Mouse (Mus musculus) heart, embryonic 13.5 days (tissue): Measurements from ENCODE around the gene Lkaaear1. TPM values are rescaled to one million over a fixed set of nuclear protein-coding genes. Genes with fewer than 3 reads are reported as not detected.

Experiments used
- ATAC-seq: fragments of 200-750 bp; cut with Nextera tagmentation; 2 replicates; pipeline ENCODE4 v1.8.0; 2017; ENCODE audit warnings: moderate TSS enrichment; ENCODE audit not compliant: insufficient number of reproducible peaks, low FRiP score, low TSS enrichment; ENCODE audit errors: extremely low read depth
- H3K27ac ChIP-seq: fragments of 300-500 bp; sonication (generic); replicated peaks from 2 replicates; pipeline ENCODE4 v1.5.1; 2015; ENCODE audit warnings: moderate library complexity, mild to moderate bottlenecking, inconsistent platforms
- H3K27me3 ChIP-seq: fragments of 300-500 bp; sonication (generic); replicated peaks from 2 replicates; pipeline ENCODE4 v1.6.1; 2015; ENCODE audit warnings: mild to moderate bottlenecking, inconsistent platforms
- H3K36me3 ChIP-seq: fragments of 300-500 bp; sonication (generic); 2 replicates; pipeline ENCODE4 v1.6.1; 2015; ENCODE audit warnings: mild to moderate bottlenecking, inconsistent platforms
- H3K4me1 ChIP-seq: fragments of 300-500 bp; sonication (generic); 2 replicates; pipeline ENCODE4 v1.6.1; 2015; ENCODE audit warnings: inconsistent platforms
- H3K4me2 ChIP-seq: fragments of 300-500 bp; sonication (generic); 2 replicates; pipeline ENCODE4 v1.6.1; 2015; ENCODE audit warnings: inconsistent platforms, mild to moderate bottlenecking, moderate library complexity
- H3K4me3 ChIP-seq: fragments of 300-500 bp; sonication (generic); 2 replicates; pipeline ENCODE4 v1.5.1; 2015; ENCODE audit warnings: moderate library complexity, mild to moderate bottlenecking, inconsistent platforms
- H3K9ac ChIP-seq: fragments of 300-500 bp; sonication (generic); 2 replicates; pipeline ENCODE4 v1.6.1; 2015; ENCODE audit warnings: inconsistent platforms, mild to moderate bottlenecking, moderate library complexity
- H3K9me3 ChIP-seq: fragments of 300-500 bp; sonication (generic); 2 replicates; pipeline ENCODE4 v1.6.1; 2016; ENCODE audit warnings: inconsistent platforms
- WGBS: fragments of 180-500 bp; shearing (Covaris S2); methylation state at CpG from one replicate; pipeline ENCODE4 v1.1.7; 2015; ENCODE audit warnings: mixed read lengths; 5-methylcytosine and 5-hydroxymethylcytosine counted together
- polyA plus RNA-seq: library from polyadenylated mRNA; unstranded; fragments of >200 nt; fragmentation: Nextera tagmentation; extraction: Ambion mirVana; gene quantifications from 2 replicates; pipeline ENCODE4 v1.2.1, GENCODE M21; 2015

Gene Lkaaear1
- polyA plus RNA-seq, 1 experiment from 2014 or later, result not detected

DNA sequence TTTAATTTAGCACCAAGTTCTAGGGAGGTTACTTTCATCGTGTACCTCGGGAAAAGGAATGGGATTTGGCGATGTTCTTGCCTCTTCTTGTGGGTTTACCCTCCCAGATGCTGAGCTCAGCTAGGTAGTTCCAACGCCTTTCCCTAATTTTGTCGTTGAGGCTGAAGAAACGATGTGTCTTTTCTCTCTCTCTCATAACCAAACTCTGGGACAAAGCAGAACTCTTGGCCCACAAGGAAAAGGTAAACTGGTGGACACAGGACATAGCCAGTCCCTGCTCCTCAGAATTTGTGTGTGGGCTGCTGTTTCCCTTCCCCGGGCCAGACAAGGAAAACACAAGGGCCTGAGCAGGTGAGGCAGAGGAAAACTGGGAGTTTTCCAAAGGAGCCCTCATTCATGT is 26.3 kb downstream of the Lkaaear1 start:
- no peak for ATAC-seq
- H3K27ac ChIP-seq, result no peak overlapping the region

DNA sequence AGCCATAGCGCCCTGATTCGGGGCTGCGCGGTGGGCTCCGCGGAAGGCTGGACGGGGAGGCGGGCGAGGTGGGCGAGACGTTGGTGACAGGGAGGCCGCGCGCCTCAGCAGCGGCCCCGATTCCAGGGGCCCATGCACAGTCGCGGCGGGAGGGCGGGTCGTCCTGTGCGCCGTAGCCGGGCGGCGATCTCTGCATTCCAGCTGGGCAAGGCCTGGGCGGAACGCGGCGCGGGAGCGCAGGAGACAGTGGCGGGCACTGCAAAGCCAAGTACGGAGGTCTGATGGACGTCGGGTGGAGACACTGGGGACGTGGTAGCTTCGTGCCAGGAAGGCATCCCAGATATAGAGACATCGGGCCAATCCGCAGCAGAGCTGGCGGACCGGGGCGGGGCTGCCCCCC is 26.9 kb downstream of the Lkaaear1 start, which contains the start of gene Sox18:
Gene Sox18 (minus strand): TSS at position 315 of the 400 bp plus-strand sequence.
- H3K36me3 ChIP-seq, result no peaks in the 10 kb centered on the region
- peak within 1 kb of the TSS; percentile 60 for H3K4me3 ChIP-seq
- WGBS, result 1% methylated on average over 43 of the region's 43 CpGs
- no peaks in the 10 kb centered on the region for H3K9me3 ChIP-seq
- H3K27me3 ChIP-seq, result peaks cover 80% of the 10 kb centered on the region
- H3K27ac ChIP-seq, result peak within 1 kb of the TSS; percentile 57
- peaks cover 31% of the 10 kb centered on the region for H3K4me1 ChIP-seq
- H3K4me2 ChIP-seq, result peak within 1 kb of the TSS; percentile 79
- peak; percentile 51; the same call in 1 of the 2 replicates for ATAC-seq
- peak within 1 kb of the TSS; percentile 80 for H3K9ac ChIP-seq

More for the DNA sequence above, 26.3 kb downstream of the Lkaaear1 start:
- Histone ChIP-seq H3K9me3 (no peaks in the 10 kb centered on the region), H3K27me3 (peaks cover 80% of the 10 kb centered on the region), H3K36me3 (no peaks in the 10 kb centered on the region), H3K9ac (peak overlapping the region; percentile 80; the same call in 1 of the 2 replicates), H3K4me2 (peak overlapping the region; percentile 79), H3K4me3 (peak overlapping the region; percentile 60; the same call in 1 of the 2 replicates), H3K4me1 (peaks cover 31% of the 10 kb centered on the region)
- WGBS, result 24% methylated on average over 7 of the region's 7 CpGs

- Histone ChIP-seq H3K4me2 (peak overlapping the region; percentile 79), H3K4me1 (peaks cover 27% of the 10 kb centered on the region), H3K9me3 (no peaks in the 10 kb centered on the region), H3K36me3 (no peaks in the 10 kb centered on the region), H3K9ac (peak overlapping the region; percentile 80), H3K4me3 (peak overlapping the region; percentile 60), H3K27me3 (peaks cover 80% of the 10 kb centered on the region), H3K27ac (peak overlapping the region; percentile 57)
- under 1% methylated on average over 41 of the region's 41 CpGs for WGBS
- no peak for ATAC-seq
These were observed 27.3 kb downstream of the Lkaaear1 start for GRCm38 (mm10) chr2:181670913-181671311.

GRCm38 (mm10) chr2:181670285-181670912 is 27.8 kb downstream of the Lkaaear1 start:
- 3% methylated on average over 56 of the region's 56 CpGs for WGBS
- peaks cover 22% of the 10 kb centered on the region for H3K4me1 ChIP-seq
- ATAC-seq, result no peak
- H3K4me3 ChIP-seq, result peak overlapping the region; percentile 60
- H3K36me3 ChIP-seq, result no peaks in the 10 kb centered on the region
- H3K27ac ChIP-seq, result peak overlapping the region; percentile 57
- H3K9ac ChIP-seq, result peak overlapping the region; percentile 80
- H3K27me3 ChIP-seq, result peaks cover 80% of the 10 kb centered on the region
- H3K4me2 ChIP-seq, result peak overlapping the region; percentile 79
- no peaks in the 10 kb centered on the region for H3K9me3 ChIP-seq

DNA sequence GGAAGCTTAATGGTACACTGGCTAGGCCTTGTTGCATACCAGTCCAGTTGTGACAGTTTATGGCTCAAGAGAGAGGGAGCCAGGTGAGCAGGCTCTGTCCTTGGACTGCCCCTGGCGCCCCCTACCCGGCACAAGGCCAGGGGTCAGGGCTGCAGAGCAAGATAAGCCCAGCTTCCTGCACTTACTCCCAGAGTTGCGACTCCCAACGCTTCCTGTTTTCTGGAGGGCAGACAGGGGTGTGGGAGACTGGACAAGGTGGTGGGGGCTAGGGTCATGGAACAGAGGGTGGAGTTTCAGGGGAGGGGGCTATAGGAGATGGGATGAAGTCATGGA is 35.0 kb downstream of the Lkaaear1 start:
- Histone ChIP-seq H3K9ac (no peak overlapping the region), H3K27me3 (peaks cover 12% of the 10 kb centered on the region), H3K27ac (peak overlapping the region; percentile 82), H3K4me3 (no peak overlapping the region), H3K9me3 (no peaks in the 10 kb centered on the region), H3K4me1 (peaks cover 22% of the 10 kb centered on the region), H3K36me3 (no peaks in the 10 kb centered on the region), H3K4me2 (no peak overlapping the region)
- peak; percentile 16; the same call in 1 of the 2 replicates for ATAC-seq
- WGBS, result 12% methylated on average over 4 of the region's 4 CpGs

GRCm38 (mm10) chr2:181662620-181663297 is 35.5 kb downstream of the Lkaaear1 start:
- H3K36me3 ChIP-seq, result no peaks in the 10 kb centered on the region
- no peak overlapping the region for H3K4me2 ChIP-seq
- peak overlapping the region; percentile 82 for H3K27ac ChIP-seq
- peaks cover 7% of the 10 kb centered on the region for H3K27me3 ChIP-seq
- H3K4me3 ChIP-seq, result no peak overlapping the region
- no peak for ATAC-seq
- no peaks in the 10 kb centered on the region for H3K9me3 ChIP-seq
- H3K4me1 ChIP-seq, result peaks cover 22% of the 10 kb centered on the region
- WGBS, result 81% methylated on average over 3 of the region's 3 CpGs
- no peak overlapping the region for H3K9ac ChIP-seq

DNA sequence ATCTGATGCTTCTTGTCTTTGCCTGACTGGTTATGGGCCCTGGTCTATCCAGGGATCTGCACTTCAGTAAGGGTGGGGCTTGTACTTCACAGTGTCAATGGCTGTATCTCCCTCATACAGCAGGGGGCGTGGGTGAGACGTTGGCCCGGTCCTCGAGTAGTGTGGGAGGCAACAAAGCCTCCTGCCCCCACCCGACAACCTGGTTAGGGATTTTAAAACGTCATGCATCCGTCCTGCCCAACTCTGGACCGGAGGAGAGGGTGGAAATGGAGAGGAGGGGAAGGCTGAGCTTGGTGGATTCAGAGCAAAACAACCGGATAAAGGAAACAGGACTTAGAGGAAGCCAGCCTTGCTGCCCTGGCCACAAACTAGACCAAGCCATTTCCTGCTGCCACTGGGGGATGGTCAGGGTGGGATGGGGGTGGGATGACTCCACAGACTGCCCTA is 38.6 kb downstream of the Lkaaear1 start:
- Histone ChIP-seq H3K4me1 (peaks cover 31% of the 10 kb centered on the region), H3K27ac (peak overlapping the region; percentile 74), H3K36me3 (peaks cover 26% of the 10 kb centered on the region), H3K9ac (no peak overlapping the region), H3K27me3 (no peaks in the 10 kb centered on the region), H3K9me3 (no peaks in the 10 kb centered on the region), H3K4me3 (no peak overlapping the region), H3K4me2 (peak overlapping the region; percentile 27; the same call in 1 of the 2 replicates)
- ATAC-seq, result peak; percentile 53; the same call in 1 of the 2 replicates
- WGBS, result 9% methylated on average over 9 of the region's 9 CpGs

DNA sequence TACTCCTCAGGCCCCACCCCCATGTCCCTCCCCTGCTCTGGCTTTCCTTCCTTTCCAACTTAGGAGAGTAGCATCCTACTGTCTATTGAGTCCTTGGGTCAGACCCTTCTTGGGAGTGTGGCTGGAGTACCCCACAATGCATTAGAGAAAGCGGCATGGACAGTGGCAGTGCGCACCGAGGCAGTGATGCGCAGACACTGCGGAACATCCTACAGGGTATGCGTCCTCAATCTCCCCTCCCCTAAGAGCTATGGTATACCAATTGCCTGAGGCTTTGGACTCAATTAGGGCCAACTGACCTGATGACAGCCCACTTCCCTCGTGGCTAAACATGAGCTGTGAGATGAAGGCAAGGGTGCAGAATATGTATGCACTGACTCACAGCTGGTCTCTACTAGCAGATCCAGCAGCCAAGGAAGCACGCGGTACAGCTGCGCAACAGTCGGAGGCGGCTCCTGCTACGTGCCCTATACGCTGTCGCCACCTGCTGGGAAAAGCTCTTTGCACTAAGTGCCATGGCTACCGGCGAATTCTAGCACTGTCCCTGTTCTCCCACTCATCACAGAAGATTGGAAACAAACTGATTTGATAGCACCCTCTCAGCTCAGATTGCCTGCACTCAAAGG is 39.2 kb downstream of the Lkaaear1 start:
- H3K36me3 ChIP-seq, result peaks cover 32% of the 10 kb centered on the region
- no peaks in the 10 kb centered on the region for H3K9me3 ChIP-seq
- H3K4me1 ChIP-seq, result peaks cover 32% of the 10 kb centered on the region
- WGBS, result 34% methylated on average over 17 of the region's 17 CpGs
- peak overlapping the region; percentile 74 for H3K27ac ChIP-seq
- no peak overlapping the region; the same call in 1 of the 2 replicates for H3K9ac ChIP-seq
- H3K27me3 ChIP-seq, result no peaks in the 10 kb centered on the region
- no peak for ATAC-seq
- peak overlapping the region; percentile 27; the same call in 1 of the 2 replicates for H3K4me2 ChIP-seq
- no peak overlapping the region for H3K4me3 ChIP-seq

DNA sequence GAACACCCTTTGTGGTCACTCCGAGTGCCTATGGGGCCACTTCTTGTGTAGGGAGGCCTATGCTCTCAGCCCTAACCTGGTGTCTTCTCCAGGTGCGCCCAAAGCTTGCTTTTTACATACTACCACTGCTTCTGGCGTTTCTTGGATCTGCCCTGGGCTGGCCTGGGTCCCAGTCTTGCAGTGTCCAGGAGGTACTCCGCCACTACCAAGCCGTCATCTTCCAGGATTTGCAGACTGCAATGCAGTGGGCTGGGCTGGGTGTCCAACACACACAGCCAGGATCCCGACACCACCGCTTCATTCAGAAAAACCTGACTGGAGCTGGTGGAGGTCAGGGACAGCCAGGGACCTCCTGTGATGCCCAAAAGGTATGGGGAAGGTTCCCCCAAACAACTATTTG is 39.7 kb downstream of the Lkaaear1 start:
- Histone ChIP-seq H3K27ac (no peak overlapping the region; the same call in 1 of the 2 replicates), H3K9me3 (no peaks in the 10 kb centered on the region), H3K4me3 (no peak overlapping the region), H3K27me3 (no peaks in the 10 kb centered on the region), H3K4me1 (peaks cover 34% of the 10 kb centered on the region), H3K9ac (no peak overlapping the region), H3K36me3 (peaks cover 37% of the 10 kb centered on the region), H3K4me2 (no peak overlapping the region)
- no peak for ATAC-seq
- WGBS, result 78% methylated on average over 7 of the region's 7 CpGs

- whole genome bisulfite sequencing, result 50% methylated on average over 2 of the region's 2 CpGs
- H3K9ac ChIP-seq, result no peak overlapping the region
- no peak for ATAC-seq
These were observed 40.8 kb downstream of the Lkaaear1 start for GRCm38 (mm10) chr2:181657441-181657840.

GRCm38 (mm10) chr2:181656734-181657133 is 41.5 kb downstream of the Lkaaear1 start, which contains the start of gene Gm29797:
Gene Gm29797 (plus strand): TSS chr2:181657034.
- Histone ChIP-seq H3K4me2 (no peak within 1 kb of the TSS), H3K9ac (no peak within 1 kb of the TSS), H3K4me1 (peaks cover 34% of the 10 kb centered on the region), H3K9me3 (no peaks in the 10 kb centered on the region), H3K36me3 (peaks cover 55% of the 10 kb centered on the region), H3K27me3 (no peaks in the 10 kb centered on the region), H3K27ac (no peak within 1 kb of the TSS), H3K4me3 (no peak within 1 kb of the TSS)
- ATAC-seq, result no peak
- WGBS, result 67% methylated on average over 3 of the region's 3 CpGs

More at GRCm38 (mm10) chr2:181657441-181657840, 40.8 kb downstream of the Lkaaear1 start:
- H3K27me3 ChIP-seq, result no peaks in the 10 kb centered on the region
- H3K4me1 ChIP-seq, result peaks cover 34% of the 10 kb centered on the region
- peaks cover 48% of the 10 kb centered on the region for H3K36me3 ChIP-seq
- H3K27ac ChIP-seq, result no peak overlapping the region
- H3K9me3 ChIP-seq, result no peaks in the 10 kb centered on the region
- H3K4me2 ChIP-seq, result no peak overlapping the region
- H3K4me3 ChIP-seq, result no peak overlapping the region
